Mouse (Mus musculus): ENCODE results near the gene Cdca5. TPM values are rescaled to one million over a fixed set of nuclear protein-coding genes. Genes with fewer than 3 reads are reported as not detected.

Cdca5 gene
- polyA plus RNA-seq, 1 experiment from 2014 or later = 8.9 TPM

GRCm38 (mm10) chr19:6073889-6074288 lies 10.9 kb upstream of the Cdca5 start:
- no peaks in the 10 kb centered on the region for H3K27me3 ChIP-seq (replicated peaks; ENCODE audit: control insufficient read depth, insufficient read depth, low read length)
- TF ChIP-seq CTCF (IDR thresholded peaks at IDR 0.05; ENCODE audit: low read depth) = no peak
- H3K4me1 ChIP-seq (replicated peaks; ENCODE audit: control insufficient read depth, insufficient read depth, low read length) = 0 out of 2 replicates have a peak, but pooled peaks cover 5% of the 10 kb centered on the region
- H3K4me3 ChIP-seq (ENCODE audit: low read depth, low read length) = no peak overlapping the region
- H3K9ac ChIP-seq (ENCODE audit: low read depth, low read length) = no peak overlapping the region
- no peak overlapping the region for H3K4me2 ChIP-seq (replicated peaks; ENCODE audit: low read depth)
- 90% methylated on average over 5 of the region's 5 CpGs for WGBS
- ATAC-seq = no peak
- H3K27ac ChIP-seq (ENCODE audit: low read depth, low read length) = no peak overlapping the region
- H3K36me3 ChIP-seq (ENCODE audit: control insufficient read depth, insufficient read depth) = peaks cover 36% of the 10 kb centered on the region
- H3K9me3 ChIP-seq (ENCODE audit: control insufficient read depth) = no peaks in the 10 kb centered on the region

- H3K4me2 ChIP-seq (replicated peaks; ENCODE audit: low read depth) = peak within 1 kb of the TSS; percentile 87
- no peaks in the 10 kb centered on the region for H3K27me3 ChIP-seq (replicated peaks; ENCODE audit: control insufficient read depth, insufficient read depth, low read length)
- peak within 1 kb of the TSS; percentile 84 for H3K27ac ChIP-seq (ENCODE audit: low read depth, low read length)
- H3K4me3 ChIP-seq (ENCODE audit: low read depth, low read length) = peak within 1 kb of the TSS; percentile 86
- H3K4me1 ChIP-seq (replicated peaks; ENCODE audit: control insufficient read depth, insufficient read depth, low read length) = 0 out of 2 replicates have a peak, but pooled peaks cover 5% of the 10 kb centered on the region
- TF ChIP-seq CTCF (IDR thresholded peaks at IDR 0.05; ENCODE audit: low read depth) = no peak
- H3K9me3 ChIP-seq (ENCODE audit: control insufficient read depth) = no peaks in the 10 kb centered on the region
- under 1% methylated on average over 33 of the region's 33 CpGs for WGBS
- peak within 1 kb of the TSS; percentile 78 for H3K9ac ChIP-seq (ENCODE audit: low read depth, low read length)
- peaks cover 26% of the 10 kb centered on the region for H3K36me3 ChIP-seq (ENCODE audit: control insufficient read depth, insufficient read depth)
- peak; percentile 86 for ATAC-seq
Observed at GRCm38 (mm10) chr19:6076564-6077393, 8.0 kb upstream of the Cdca5 start, which contains the start of gene Vps51. Gene Vps51 (minus strand): TSS chr19:6077231.

- Histone ChIP-seq H3K9me3 (ENCODE audit: control insufficient read depth) (no peaks in the 10 kb centered on the region), H3K4me3 (ENCODE audit: low read depth, low read length) (no peak within 1 kb of the TSS), H3K27me3 (replicated peaks; ENCODE audit: control insufficient read depth, insufficient read depth, low read length) (no peaks in the 10 kb centered on the region), H3K36me3 (ENCODE audit: control insufficient read depth, insufficient read depth) (peaks cover 27% of the 10 kb centered on the region), H3K4me2 (replicated peaks; ENCODE audit: low read depth) (no peak within 1 kb of the TSS), H3K9ac (ENCODE audit: low read depth, low read length) (no peak within 1 kb of the TSS), H3K27ac (ENCODE audit: low read depth, low read length) (no peak within 1 kb of the TSS), H3K4me1 (replicated peaks; ENCODE audit: control insufficient read depth, insufficient read depth, low read length) (peaks cover 5% of the 10 kb centered on the region; the same call in 1 of the 2 replicates)
- ATAC-seq = no peak
- no peak for TF ChIP-seq CTCF (IDR thresholded peaks at IDR 0.05; ENCODE audit: low read depth)
- WGBS = 87% methylated on average over 12 of the region's 12 CpGs
Observed at GRCm38 (mm10) chr19:6079983-6080480, 4.8 kb upstream of the Cdca5 start, which contains the start of gene Tmem262. Gene Tmem262 (plus strand): TSS chr19:6080033.

- H3K4me1 ChIP-seq (replicated peaks; ENCODE audit: control insufficient read depth, insufficient read depth, low read length) = no peaks in the 10 kb centered on the region; the same call in 1 of the 2 replicates
- H3K36me3 ChIP-seq (ENCODE audit: control insufficient read depth, insufficient read depth) = peaks cover 30% of the 10 kb centered on the region
- H3K4me3 ChIP-seq (ENCODE audit: low read depth, low read length) = no peak within 1 kb of the TSS
- no peaks in the 10 kb centered on the region for H3K9me3 ChIP-seq (ENCODE audit: control insufficient read depth)
- no peak within 1 kb of the TSS for H3K9ac ChIP-seq (ENCODE audit: low read depth, low read length)
- no peak within 1 kb of the TSS for H3K4me2 ChIP-seq (replicated peaks; ENCODE audit: low read depth)
- no peak for ATAC-seq
- H3K27ac ChIP-seq (ENCODE audit: low read depth, low read length) = no peak within 1 kb of the TSS
- WGBS = 89% methylated on average over 9 of the region's 9 CpGs
- TF ChIP-seq CTCF (IDR thresholded peaks at IDR 0.05; ENCODE audit: low read depth) = no peak
- no peaks in the 10 kb centered on the region for H3K27me3 ChIP-seq (replicated peaks; ENCODE audit: control insufficient read depth, insufficient read depth, low read length)
Observed at GRCm38 (mm10) chr19:6082156-6082555, 2.6 kb upstream of the Cdca5 start, which contains the start of gene Gm28374. Gene Gm28374 (minus strand): TSS chr19:6082256.

- H3K4me2 ChIP-seq (replicated peaks; ENCODE audit: low read depth) = peak overlapping the region; percentile 95
- no peaks in the 10 kb centered on the region for H3K27me3 ChIP-seq (replicated peaks; ENCODE audit: control insufficient read depth, insufficient read depth, low read length)
- H3K9ac ChIP-seq (ENCODE audit: low read depth, low read length) = peak overlapping the region; percentile 64
- peaks cover 33% of the 10 kb centered on the region for H3K36me3 ChIP-seq (ENCODE audit: control insufficient read depth, insufficient read depth)
- TF ChIP-seq CTCF (IDR thresholded peaks at IDR 0.05; ENCODE audit: low read depth) = no peak
- peak overlapping the region; percentile 77 for H3K4me3 ChIP-seq (ENCODE audit: low read depth, low read length)
- no peaks in the 10 kb centered on the region for H3K9me3 ChIP-seq (ENCODE audit: control insufficient read depth)
- ATAC-seq = peak; percentile 71
- H3K27ac ChIP-seq (ENCODE audit: low read depth, low read length) = peak overlapping the region; percentile 29
- H3K4me1 ChIP-seq (replicated peaks; ENCODE audit: control insufficient read depth, insufficient read depth, low read length) = no peaks in the 10 kb centered on the region; the same call in 1 of the 2 replicates
- WGBS = 0% methylated on average over 17 of the region's 17 CpGs
Observed at GRCm38 (mm10) chr19:6085417-6085879, 665 bp downstream of the Cdca5 start.

GRCm38 (mm10) chr19:6088841-6089240 lies 4.1 kb downstream of the Cdca5 start:
- 84% methylated on average over 13 of the region's 13 CpGs for WGBS
- no peak overlapping the region for H3K4me3 ChIP-seq (ENCODE audit: low read depth, low read length)
- peaks cover 22% of the 10 kb centered on the region for H3K36me3 ChIP-seq (ENCODE audit: control insufficient read depth, insufficient read depth)
- TF ChIP-seq CTCF (IDR thresholded peaks at IDR 0.05; ENCODE audit: low read depth) = no peak
- no peak overlapping the region for H3K4me2 ChIP-seq (replicated peaks; ENCODE audit: low read depth)
- H3K27me3 ChIP-seq (replicated peaks; ENCODE audit: control insufficient read depth, insufficient read depth, low read length) = no peaks in the 10 kb centered on the region
- no peak overlapping the region for H3K9ac ChIP-seq (ENCODE audit: low read depth, low read length)
- H3K4me1 ChIP-seq (replicated peaks; ENCODE audit: control insufficient read depth, insufficient read depth, low read length) = no peaks in the 10 kb centered on the region; the same call in 1 of the 2 replicates
- ATAC-seq = no peak
- no peak overlapping the region for H3K27ac ChIP-seq (ENCODE audit: low read depth, low read length)
- H3K9me3 ChIP-seq (ENCODE audit: control insufficient read depth) = no peaks in the 10 kb centered on the region

Data from intestine, postnatal 0 days (tissue).